21 mouse cellular contexts compared by ENCODE assay signal in genomic region chr8:77683356-77684106, GRCm38 (mm10). TPM values are rescaled to one million over a fixed set of nuclear protein-coding genes. Genes with fewer than 3 reads are reported as not detected.
DNase-seq lines count a peak whose midpoint lies in the region; ATAC-seq and TF ChIP-seq lines count a peak whose summit lies in the region.
"Had no signal": no experiment of that assay in that cellular context is flagged by ENCODE, and none has a peak within 500 bp of the region (broad histone marks: within the 10 kb centered on the region; RNA-seq: fewer than 3 reads in every experiment).

No protein-coding gene starts in this region.

- no peak overlapping the region for H3K4me3 ChIP-seq in kidney, embryonic 14.5 days (ENCODE audit: low read length)
- no peak overlapping the region for H3K4me3 ChIP-seq in lung, postnatal 0 days (ENCODE audit: low read depth, low read length)
- H3K4me3 ChIP-seq: erythroblast, embryonic 14.5 days; layer of hippocampus, adult 2 months; limb, embryonic 13.5 days; liver, embryonic 13.5 days had no signal

- DNase-seq in adrenal gland, postnatal 10 days, result peak; percentile 45
- no peak for DNase-seq in adrenal gland, adult 2 months
- DNase-seq in kidney, postnatal 10 days, result no peak
- no peak for DNase-seq in lung, postnatal 0 days (ENCODE audit: low spot score)
- DNase-seq in lung, adult 18-20 months, result no peak
- no peak for DNase-seq in thymus, postnatal 4 days
- DNase-seq: cerebellum, adult 2 months; gastrocnemius, postnatal 36 days; kidney, adult 8-10 months; layer of hippocampus, postnatal 36 days; liver, embryonic 13.5 days; lung, postnatal 4 days; thymus, postnatal 14 days had no signal

- TF ChIP-seq CTCF in lung, postnatal 0 days (IDR thresholded peaks at IDR 0.05), result no peak

- WGBS in kidney, embryonic 14.5 days, result 81% methylated on average over 6 of the region's 6 CpGs
- WGBS in lung, postnatal 0 days, result 53% methylated on average over 6 of the region's 6 CpGs

- no peak overlapping the region for H3K4me2 ChIP-seq in kidney, embryonic 14.5 days (replicated peaks; ENCODE audit: low read depth, low read length)
- no peak overlapping the region for H3K4me2 ChIP-seq in lung, postnatal 0 days (replicated peaks; ENCODE audit: low read depth, low read length)
- H3K4me2 ChIP-seq: limb, embryonic 13.5 days; liver, embryonic 13.5 days had no signal

- no peaks in the 10 kb centered on the region for H3K9me3 ChIP-seq in kidney, embryonic 14.5 days (ENCODE audit: control insufficient read depth, low read length)
- H3K9me3 ChIP-seq in lung, postnatal 0 days (ENCODE audit: low read length), result no peaks in the 10 kb centered on the region
- H3K9me3 ChIP-seq: limb, embryonic 13.5 days; liver, embryonic 13.5 days had no signal

- H3K4me1 ChIP-seq in kidney, embryonic 14.5 days (ENCODE audit: control insufficient read depth, insufficient read depth, low read length), result peaks cover 6% of the 10 kb centered on the region; the same call in 1 of the 2 replicates
- no peaks in the 10 kb centered on the region for H3K4me1 ChIP-seq in lung, postnatal 0 days (ENCODE audit: insufficient read depth, low read depth, low read length)
- H3K4me1 ChIP-seq: liver, embryonic 13.5 days had no signal

- no peak overlapping the region for H3K9ac ChIP-seq in kidney, embryonic 14.5 days (ENCODE audit: low read depth, low read length)
- no peak overlapping the region for H3K9ac ChIP-seq in lung, postnatal 0 days (replicated peaks; ENCODE audit: low read depth)
- H3K9ac ChIP-seq: limb, embryonic 13.5 days; liver, embryonic 13.5 days had no signal

- H3K27me3 ChIP-seq in kidney, embryonic 14.5 days (ENCODE audit: control insufficient read depth, insufficient read depth, low read length), result no peaks in the 10 kb centered on the region
- H3K27me3 ChIP-seq in lung, postnatal 0 days (replicated peaks; ENCODE audit: insufficient read depth, low read length), result no peaks in the 10 kb centered on the region
- H3K27me3 ChIP-seq: limb, embryonic 13.5 days; liver, embryonic 13.5 days; Patski had no signal

- H3K27ac ChIP-seq in kidney, embryonic 14.5 days (ENCODE audit: low read depth, low read length), result peak overlapping the region; percentile 51
- H3K27ac ChIP-seq in lung, postnatal 0 days (ENCODE audit: low read length), result peak overlapping the region; percentile 38; the same call in 1 of the 2 replicates
- H3K27ac ChIP-seq: layer of hippocampus, adult 2 months; limb, embryonic 13.5 days; liver, embryonic 13.5 days had no signal

- TF ChIP-seq EP300 in lung, postnatal 0 days (IDR thresholded peaks at IDR 0.05), result no peak

- no peaks in the 10 kb centered on the region for H3K36me3 ChIP-seq in kidney, embryonic 14.5 days (ENCODE audit: control insufficient read depth, insufficient read depth, low read length)
- no peaks in the 10 kb centered on the region for H3K36me3 ChIP-seq in lung, postnatal 0 days (ENCODE audit: insufficient read depth, low read length)
- H3K36me3 ChIP-seq: liver, embryonic 13.5 days had no signal

- no peak; the same call in 1 of the 2 replicates for ATAC-seq in kidney, embryonic 14.5 days (ENCODE audit: low FRiP score, low TSS enrichment)
- no peak for ATAC-seq in lung, postnatal 0 days
- ATAC-seq: CD4-positive, CD25-positive, alpha-beta regulatory T cell, adult 4 months; forebrain, embryonic 14.5 days; hindbrain, embryonic 16.5 days; Patski had no signal

RNA-seq across cellular contexts. Expression of gene Ednra, which starts 40.7 kb away (rescaled TPM):
- 10 to 100 TPM; 21.8 to 26.8 TPM for total RNA-seq in adrenal gland, postnatal 10 days (2021)
- total RNA-seq in adrenal gland, adult 2 months (2021), result 10 to 100 TPM; 20.0 to 22.3 TPM
- polyA plus RNA-seq in adrenal gland, adult 2 months (2012; rRNA removed), result 5.8 and 7.3 TPM in 2 replicates
- 17.6 and 28.9 TPM in 2 replicates for polyA plus RNA-seq in kidney, embryonic 14.5 days (2014; fragmentation: Nextera tagmentation; extraction: Ambion mirVana)
- polyA plus RNA-seq in lung, postnatal 0 days (2015; fragmentation: Nextera tagmentation; extraction: Ambion mirVana), result 54.6 and 57.6 TPM in 2 replicates
- polyA plus RNA-seq: CD4-positive, CD25-positive, alpha-beta regulatory T cell, adult 4 months; erythroblast, embryonic 14.5 days had no signal
